Mouse (Mus musculus): ENCODE data around the gene Txnrd3. TPM values are rescaled to one million over a fixed set of nuclear protein-coding genes. Genes with fewer than 3 reads are reported as not detected.

The Txnrd3 gene
- total RNA-seq, 2 experiments from 2014 or later, result 20.1 to 20.3 TPM

GRCm38 (mm10) chr6:89644271-89645075 lies 685 bp downstream of the Txnrd3 start:
- intact Hi-C loops (cut with DNase I), result no loop called here
- DNase-seq, result peak; percentile 90 to 92

GRCm38 (mm10) chr6:89649897-89650296 lies 6.1 kb downstream of the Txnrd3 start:
- intact Hi-C loops (cut with DNase I), result no loop called here

GRCm38 (mm10) chr6:89651770-89652169 lies 8.0 kb downstream of the Txnrd3 start:
- intact Hi-C loops (cut with DNase I), result no loop called here
- no peak for DNase-seq

More at GRCm38 (mm10) chr6:89649897-89650296, 6.1 kb downstream of the Txnrd3 start:
- no peak for DNase-seq

- no peak for DNase-seq
- intact Hi-C loops (cut with DNase I), result no loop called here
These were observed 11.2 kb downstream of the Txnrd3 start for GRCm38 (mm10) chr6:89655011-89655410.

- intact Hi-C loops (cut with DNase I), result no loop called here
- no peak for DNase-seq
These were observed 14.6 kb downstream of the Txnrd3 start for GRCm38 (mm10) chr6:89658342-89658741.

GRCm38 (mm10) chr6:89658931-89659330 lies 15.1 kb downstream of the Txnrd3 start:
- DNase-seq, result peak in 1 of 2 experiments; percentile 43

GRCm38 (mm10) chr6:89659692-89660423 lies 16.1 kb downstream of the Txnrd3 start:
- intact Hi-C loops (cut with DNase I), result no loop called here

More at GRCm38 (mm10) chr6:89658931-89659330, 15.1 kb downstream of the Txnrd3 start:
- intact Hi-C loops (cut with DNase I), result no loop called here

GRCm38 (mm10) chr6:89660490-89660889 lies 16.7 kb downstream of the Txnrd3 start:
- intact Hi-C loops (cut with DNase I), result no loop called here
- no peak for DNase-seq

More at GRCm38 (mm10) chr6:89659692-89660423, 16.1 kb downstream of the Txnrd3 start:
- DNase-seq, result peak; percentile 56 to 66

- intact Hi-C loops (cut with DNase I), result no loop called here
- no peak for DNase-seq
These were observed 18.7 kb downstream of the Txnrd3 start for GRCm38 (mm10) chr6:89662521-89662920.

GRCm38 (mm10) chr6:89665155-89665554 lies 21.4 kb downstream of the Txnrd3 start:
- DNase-seq, result no peak
- intact Hi-C loops (cut with DNase I), result no loop called here

- no peak for DNase-seq
- intact Hi-C loops (cut with DNase I), result no loop called here
These were observed 21.9 kb downstream of the Txnrd3 start for GRCm38 (mm10) chr6:89665667-89666066.

- no peak for DNase-seq
These were observed 23.2 kb downstream of the Txnrd3 start for GRCm38 (mm10) chr6:89666976-89667375.

GRCm38 (mm10) chr6:89669556-89669955 lies 25.8 kb downstream of the Txnrd3 start:
- intact Hi-C loops (cut with DNase I), result no loop called here
- no peak for DNase-seq

More at GRCm38 (mm10) chr6:89666976-89667375, 23.2 kb downstream of the Txnrd3 start:
- intact Hi-C loops (cut with DNase I), result no loop called here

GRCm38 (mm10) chr6:89671431-89671830 lies 27.6 kb downstream of the Txnrd3 start:
- DNase-seq, result no peak
- intact Hi-C loops (cut with DNase I), result no loop called here

GRCm38 (mm10) chr6:89672641-89673040 lies 28.9 kb downstream of the Txnrd3 start:
- intact Hi-C loops (cut with DNase I), result no loop called here
- DNase-seq, result no peak

GRCm38 (mm10) chr6:89673135-89673780 lies 29.5 kb downstream of the Txnrd3 start:
- intact Hi-C loops (cut with DNase I), result no loop called here

GRCm38 (mm10) chr6:89678522-89678921 lies 34.7 kb downstream of the Txnrd3 start:
- intact Hi-C loops (cut with DNase I), result no loop called here
- no peak for DNase-seq

More at GRCm38 (mm10) chr6:89673135-89673780, 29.5 kb downstream of the Txnrd3 start:
- no peak for DNase-seq

GRCm38 (mm10) chr6:89679291-89679835 lies 35.6 kb downstream of the Txnrd3 start:
- peak; percentile 69 to 78 for DNase-seq
- intact Hi-C loops (cut with DNase I), result no loop called here

- intact Hi-C loops (cut with DNase I), result loop anchor here (10.0 kb wide), 3 partner anchors 645 to 855 kb away; partner anchors contain the start of genes Cfap100 and Chst13
- DNase-seq, result peak; percentile 77 to 86
These were observed 36.4 kb downstream of the Txnrd3 start for GRCm38 (mm10) chr6:89680155-89680554.

- intact Hi-C loops (cut with DNase I), result loop anchor here (10.0 kb wide), 3 partner anchors 641 to 851 kb away; partner anchors contain the start of genes Cfap100 and Chst13
- no peak for DNase-seq
These were observed 40.4 kb downstream of the Txnrd3 start for GRCm38 (mm10) chr6:89684231-89684630.

All from heart, postnatal 14 days (tissue).